Mouse (Mus musculus): ENCODE measurements around the gene Fga. TPM values are rescaled to one million over a fixed set of nuclear protein-coding genes. Genes with fewer than 3 reads are reported as not detected.

Fga gene
- polyA plus RNA-seq (2017; shearing (Covaris generic)), result not detected

GRCm38 (mm10) chr3:83025475-83026301, at the start of gene Fga:
TSS of gene Fga (plus strand) at chr3:83026076.
- no peak for ATAC-seq

GRCm38 (mm10) chr3:82980818-82981217, 45.1 kb upstream of the Fga start:
- ATAC-seq, result no peak

GRCm38 (mm10) chr3:82981861-82982260, 44.0 kb upstream of the Fga start:
- no peak for ATAC-seq

- no peak for ATAC-seq
These were observed 41.0 kb upstream of the Fga start for GRCm38 (mm10) chr3:82984840-82985239.

- ATAC-seq, result no peak
These were observed 33.9 kb upstream of the Fga start for GRCm38 (mm10) chr3:82991963-82992362.

GRCm38 (mm10) chr3:82992956-82993355, 32.9 kb upstream of the Fga start:
- no peak for ATAC-seq

GRCm38 (mm10) chr3:82995368-82995767, 30.5 kb upstream of the Fga start:
- ATAC-seq, result no peak

GRCm38 (mm10) chr3:82996656-82997055, 29.2 kb upstream of the Fga start:
- ATAC-seq, result no peak

GRCm38 (mm10) chr3:82998772-82999463, 27.0 kb upstream of the Fga start:
- ATAC-seq, result peak; percentile 71

GRCm38 (mm10) chr3:82999995-83000394, 25.9 kb upstream of the Fga start:
- no peak for ATAC-seq

GRCm38 (mm10) chr3:83002191-83002590, 23.7 kb upstream of the Fga start:
- ATAC-seq, result peak; percentile 47

GRCm38 (mm10) chr3:83003068-83003467, 22.8 kb upstream of the Fga start:
- ATAC-seq, result no peak

- ATAC-seq, result no peak
These were observed 21.1 kb upstream of the Fga start for GRCm38 (mm10) chr3:83004801-83005200.

GRCm38 (mm10) chr3:83007557-83007956, 18.3 kb upstream of the Fga start, which contains the start of gene Fgg:
TSS of gene Fgg (plus strand) at chr3:83007724.
- no peak for ATAC-seq

- no peak for ATAC-seq
These were observed 15.6 kb upstream of the Fga start for GRCm38 (mm10) chr3:83010291-83010690.

GRCm38 (mm10) chr3:83011136-83011535, 14.7 kb upstream of the Fga start:
- ATAC-seq, result no peak

- no peak for ATAC-seq
These were observed 14.3 kb upstream of the Fga start for GRCm38 (mm10) chr3:83011565-83011964.

GRCm38 (mm10) chr3:83012636-83013035, 13.2 kb upstream of the Fga start:
- ATAC-seq, result no peak

GRCm38 (mm10) chr3:83013951-83014350, 11.9 kb upstream of the Fga start:
- no peak for ATAC-seq

- no peak for ATAC-seq
These were observed 9.6 kb upstream of the Fga start for GRCm38 (mm10) chr3:83016236-83016635.

GRCm38 (mm10) chr3:83020387-83020786, 5.5 kb upstream of the Fga start:
- ATAC-seq, result no peak

- ATAC-seq, result no peak
These were observed 4.7 kb upstream of the Fga start for GRCm38 (mm10) chr3:83021176-83021575.

GRCm38 (mm10) chr3:83025036-83025435, 840 bp upstream of the Fga start:
- no peak for ATAC-seq

Measured in CD4-positive, CD25-positive, alpha-beta regulatory T cell, adult 4 months (primary cell).